Mouse (Mus musculus) thymus, adult 18-20 months (tissue): ENCODE data around the gene Vps26b.
A peak's percentile ranks its signal among the peaks of the same experiment; 100 is the strongest.

Source experiments
- DNase-seq, 2 experiments: peaks; one replicate each; pipeline ENCODE4 v3.0.0; 2022; ENCODE audit warnings: mixed read lengths in 2 of 2

The Vps26b gene

GRCm38 (mm10) chr9:27029828-27030762, at the start of gene Vps26b, which contains the start of gene Ncapd3:
Gene Vps26b, minus strand, starts transcription at chr9:27030065.
Gene Ncapd3, plus strand, starts transcription at chr9:27030175.
- peak; percentile 89 to 93 for DNase-seq

GRCm38 (mm10) chr9:27075812-27076211, 45.9 kb upstream of the Vps26b start:
- no peak for DNase-seq

GRCm38 (mm10) chr9:27074677-27075076, 44.8 kb upstream of the Vps26b start:
- no peak for DNase-seq

GRCm38 (mm10) chr9:27070895-27071294, 41.0 kb upstream of the Vps26b start:
- DNase-seq = no peak

- DNase-seq = no peak
These were observed 28.5 kb upstream of the Vps26b start for GRCm38 (mm10) chr9:27058341-27058740.

- DNase-seq = no peak
These were observed 19.6 kb upstream of the Vps26b start for GRCm38 (mm10) chr9:27049492-27049891.

- DNase-seq = no peak
These were observed 14.0 kb upstream of the Vps26b start for GRCm38 (mm10) chr9:27043892-27044291.

- no peak for DNase-seq
These were observed 867 bp upstream of the Vps26b start for GRCm38 (mm10) chr9:27030763-27031100.

GRCm38 (mm10) chr9:27029022-27029827, 640 bp downstream of the Vps26b start:
- peak; percentile 51 to 64 for DNase-seq

- DNase-seq = no peak
These were observed 3.2 kb downstream of the Vps26b start for GRCm38 (mm10) chr9:27026708-27027107.

- no peak for DNase-seq
These were observed 6.2 kb downstream of the Vps26b start for GRCm38 (mm10) chr9:27023681-27024080.

- DNase-seq = no peak
These were observed 10.9 kb downstream of the Vps26b start for GRCm38 (mm10) chr9:27018961-27019360.

- no peak for DNase-seq
These were observed 18.3 kb downstream of the Vps26b start for GRCm38 (mm10) chr9:27011572-27011971.

- DNase-seq = no peak
These were observed 20.6 kb downstream of the Vps26b start for GRCm38 (mm10) chr9:27009231-27009630.

- no peak for DNase-seq
These were observed 23.0 kb downstream of the Vps26b start for GRCm38 (mm10) chr9:27006866-27007265.

- DNase-seq = no peak
These were observed 23.9 kb downstream of the Vps26b start for GRCm38 (mm10) chr9:27005933-27006332.

- no peak for DNase-seq
These were observed 24.6 kb downstream of the Vps26b start for GRCm38 (mm10) chr9:27005231-27005630.

- peak; percentile 90 for DNase-seq
These were observed 30.1 kb downstream of the Vps26b start, which contains the start of the genes Acad8 and Thyn1 for GRCm38 (mm10) chr9:26999461-27000395. Gene Acad8, minus strand, starts transcription at chr9:26999566. Gene Thyn1, plus strand, starts transcription at chr9:26999710.

- DNase-seq = no peak
These were observed 31.0 kb downstream of the Vps26b start for GRCm38 (mm10) chr9:26998669-26999460.

GRCm38 (mm10) chr9:26997501-26997900, 32.4 kb downstream of the Vps26b start:
- DNase-seq = no peak

- no peak for DNase-seq
These were observed 32.8 kb downstream of the Vps26b start for GRCm38 (mm10) chr9:26997062-26997461.
